Mouse (Mus musculus): ENCODE results near the gene Uap1. TPM values are rescaled to one million over a fixed set of nuclear protein-coding genes. Genes with fewer than 3 reads are reported as not detected.

The Uap1 gene
- polyA plus RNA-seq, 1 experiment from 2014 or later = 69.3 TPM

DNA sequence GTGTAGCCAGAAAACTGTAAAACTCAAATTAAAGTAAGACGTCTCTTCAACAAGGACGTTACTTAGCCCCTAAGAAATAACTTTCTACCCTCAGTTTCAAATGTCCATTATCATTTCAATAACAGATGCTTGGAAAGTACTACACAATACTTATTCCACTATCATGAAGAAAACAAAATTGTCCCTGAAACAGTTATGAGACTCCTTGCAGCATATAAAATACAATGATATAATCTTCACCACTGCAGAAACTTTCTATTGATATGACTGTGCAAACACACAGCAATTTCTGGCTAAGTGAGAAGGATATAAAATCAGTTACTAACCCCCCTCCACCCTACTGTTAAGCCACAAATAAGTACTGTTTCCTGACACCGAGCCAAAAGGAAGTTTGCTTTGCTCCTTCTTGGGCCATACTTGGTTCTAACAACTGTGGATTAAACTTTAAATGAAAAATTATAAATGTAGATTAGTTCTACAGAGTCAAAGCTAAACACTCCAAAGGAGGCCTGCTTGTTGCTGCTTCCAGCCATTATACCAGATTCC is 11.3 kb downstream of the Uap1 start:
- Histone ChIP-seq H3K9ac (no peak overlapping the region), H3K4me1 (peaks cover 5% of the 10 kb centered on the region; the same call in 1 of the 2 replicates), H3K36me3 (peaks cover 51% of the 10 kb centered on the region), H3K9me3 (no peaks in the 10 kb centered on the region), H3K4me3 (no peak overlapping the region), H3K27ac (no peak overlapping the region), H3K4me2 (no peak overlapping the region), H3K27me3 (no peaks in the 10 kb centered on the region)
- WGBS = 87% methylated on average over 3 of the region's 3 CpGs
- no peak for ATAC-seq (ENCODE audit: insufficient number of reproducible peaks, insufficient read depth, low FRiP score, low TSS enrichment, low read depth)

DNA sequence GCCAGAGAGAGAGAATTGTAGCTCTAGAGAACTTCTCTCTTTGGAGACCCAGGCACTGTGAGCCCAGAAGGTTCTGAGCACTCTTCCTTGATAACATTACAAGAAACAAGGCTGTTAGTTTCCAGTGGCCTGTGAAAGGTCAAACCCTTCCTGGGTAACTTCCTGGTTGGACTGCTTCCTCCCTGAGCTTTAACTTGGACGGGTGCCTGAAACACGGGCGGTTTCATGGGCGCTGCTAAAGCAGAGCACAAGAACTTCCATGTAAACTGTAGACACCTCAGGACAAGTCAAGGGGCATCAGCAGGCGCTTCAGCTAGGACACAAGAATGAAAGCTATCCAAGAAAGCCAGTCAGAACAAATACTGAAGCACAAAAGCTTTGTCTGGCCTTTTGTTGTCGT is 12.9 kb downstream of the Uap1 start:
- 85% methylated on average over 6 of the region's 6 CpGs for WGBS
- peaks cover 60% of the 10 kb centered on the region for H3K36me3 ChIP-seq
- no peaks in the 10 kb centered on the region for H3K9me3 ChIP-seq
- no peak overlapping the region for H3K9ac ChIP-seq
- ATAC-seq (ENCODE audit: insufficient number of reproducible peaks, insufficient read depth, low FRiP score, low TSS enrichment, low read depth) = no peak
- peaks cover 5% of the 10 kb centered on the region; the same call in 1 of the 2 replicates for H3K4me1 ChIP-seq
- no peaks in the 10 kb centered on the region for H3K27me3 ChIP-seq
- H3K27ac ChIP-seq = no peak overlapping the region
- H3K4me3 ChIP-seq = no peak overlapping the region
- no peak overlapping the region for H3K4me2 ChIP-seq

DNA sequence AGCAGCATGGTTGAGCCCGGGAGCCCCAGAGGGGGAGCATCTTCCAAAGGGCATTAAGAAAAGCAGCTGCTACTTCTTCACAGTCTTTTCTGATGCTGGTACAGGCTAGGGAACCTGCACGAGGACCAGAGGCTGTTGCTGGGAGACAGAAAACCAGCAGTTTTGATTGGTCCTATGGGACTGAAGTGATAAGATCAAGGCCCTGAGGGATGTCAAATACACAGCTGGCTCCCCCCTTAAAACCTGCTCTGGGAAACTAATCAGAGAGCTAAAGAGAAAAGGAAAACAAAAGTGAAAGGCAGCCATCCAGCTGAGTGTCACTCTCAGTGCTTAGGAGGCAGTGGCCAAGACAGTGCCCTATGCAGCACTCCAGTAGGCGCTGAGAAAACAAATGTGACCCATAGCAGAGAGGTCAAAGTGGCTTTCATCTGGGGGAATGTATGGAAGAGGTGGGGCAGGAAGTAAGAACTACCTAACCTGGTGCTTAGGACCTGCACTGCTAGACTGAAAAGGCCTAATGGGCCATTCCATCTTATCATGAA is 14.3 kb downstream of the Uap1 start:
- no peak overlapping the region for H3K4me3 ChIP-seq
- H3K4me2 ChIP-seq = no peak overlapping the region
- WGBS = 51% methylated on average over 3 of the region's 3 CpGs
- H3K27me3 ChIP-seq = no peaks in the 10 kb centered on the region
- no peaks in the 10 kb centered on the region for H3K9me3 ChIP-seq
- peaks cover 58% of the 10 kb centered on the region for H3K36me3 ChIP-seq
- no peak for ATAC-seq (ENCODE audit: insufficient number of reproducible peaks, insufficient read depth, low FRiP score, low TSS enrichment, low read depth)
- peaks cover 5% of the 10 kb centered on the region; the same call in 1 of the 2 replicates for H3K4me1 ChIP-seq
- no peak overlapping the region for H3K27ac ChIP-seq
- no peak overlapping the region for H3K9ac ChIP-seq

- peaks cover 56% of the 10 kb centered on the region for H3K36me3 ChIP-seq
Measured at GRCm38 (mm10) chr1:170159707-170160106, 15.1 kb downstream of the Uap1 start.

GRCm38 (mm10) chr1:170155761-170156160 is 19.0 kb downstream of the Uap1 start:
- H3K36me3 ChIP-seq = peaks cover 46% of the 10 kb centered on the region
- no peak overlapping the region for H3K9ac ChIP-seq
- H3K27me3 ChIP-seq = no peaks in the 10 kb centered on the region
- no peak for ATAC-seq (ENCODE audit: insufficient number of reproducible peaks, insufficient read depth, low FRiP score, low TSS enrichment, low read depth)
- no peak overlapping the region for H3K4me3 ChIP-seq
- H3K27ac ChIP-seq = no peak overlapping the region
- no peaks in the 10 kb centered on the region for H3K9me3 ChIP-seq
- 85% methylated on average over 5 of the region's 5 CpGs for WGBS
- peaks cover 5% of the 10 kb centered on the region; the same call in 1 of the 2 replicates for H3K4me1 ChIP-seq
- H3K4me2 ChIP-seq = no peak overlapping the region

More at GRCm38 (mm10) chr1:170159707-170160106, 15.1 kb downstream of the Uap1 start:
- peaks cover 5% of the 10 kb centered on the region; the same call in 1 of the 2 replicates for H3K4me1 ChIP-seq
- WGBS = 87% methylated on average over 2 of the region's 2 CpGs
- H3K9me3 ChIP-seq = no peaks in the 10 kb centered on the region
- ATAC-seq (ENCODE audit: insufficient number of reproducible peaks, insufficient read depth, low FRiP score, low TSS enrichment, low read depth) = no peak
- no peaks in the 10 kb centered on the region for H3K27me3 ChIP-seq
- no peak overlapping the region for H3K4me3 ChIP-seq
- H3K9ac ChIP-seq = no peak overlapping the region
- H3K27ac ChIP-seq = no peak overlapping the region
- H3K4me2 ChIP-seq = no peak overlapping the region

GRCm38 (mm10) chr1:170155298-170155697 is 19.5 kb downstream of the Uap1 start:
- no peak for ATAC-seq (ENCODE audit: insufficient number of reproducible peaks, insufficient read depth, low FRiP score, low TSS enrichment, low read depth)
- WGBS = 67% methylated on average over 2 of the region's 2 CpGs
- H3K4me1 ChIP-seq = peaks cover 2% of the 10 kb centered on the region; the same call in 1 of the 2 replicates
- no peaks in the 10 kb centered on the region for H3K27me3 ChIP-seq
- no peak overlapping the region for H3K9ac ChIP-seq
- H3K9me3 ChIP-seq = no peaks in the 10 kb centered on the region
- peaks cover 45% of the 10 kb centered on the region for H3K36me3 ChIP-seq
- no peak overlapping the region for H3K27ac ChIP-seq
- H3K4me2 ChIP-seq = no peak overlapping the region
- H3K4me3 ChIP-seq = no peak overlapping the region

- 90% methylated on average over 8 of the region's 8 CpGs for WGBS
Measured at GRCm38 (mm10) chr1:170153986-170154385, 20.8 kb downstream of the Uap1 start.

GRCm38 (mm10) chr1:170152552-170152951 is 22.2 kb downstream of the Uap1 start:
- 88% methylated on average over 2 of the region's 2 CpGs for WGBS
- no peak overlapping the region for H3K4me3 ChIP-seq
- H3K9ac ChIP-seq = no peak overlapping the region
- H3K36me3 ChIP-seq = peaks cover 55% of the 10 kb centered on the region
- H3K4me1 ChIP-seq = peaks cover 2% of the 10 kb centered on the region; the same call in 1 of the 2 replicates
- H3K27ac ChIP-seq = no peak overlapping the region
- no peaks in the 10 kb centered on the region for H3K9me3 ChIP-seq
- no peaks in the 10 kb centered on the region for H3K27me3 ChIP-seq
- ATAC-seq (ENCODE audit: insufficient number of reproducible peaks, insufficient read depth, low FRiP score, low TSS enrichment, low read depth) = no peak
- H3K4me2 ChIP-seq = no peak overlapping the region

More at GRCm38 (mm10) chr1:170153986-170154385, 20.8 kb downstream of the Uap1 start:
- Histone ChIP-seq H3K27ac (no peak overlapping the region), H3K4me2 (no peak overlapping the region), H3K36me3 (peaks cover 53% of the 10 kb centered on the region), H3K9ac (no peak overlapping the region), H3K4me1 (no peaks in the 10 kb centered on the region), H3K27me3 (no peaks in the 10 kb centered on the region), H3K9me3 (no peaks in the 10 kb centered on the region), H3K4me3 (no peak overlapping the region)
- no peak for ATAC-seq (ENCODE audit: insufficient number of reproducible peaks, insufficient read depth, low FRiP score, low TSS enrichment, low read depth)

DNA sequence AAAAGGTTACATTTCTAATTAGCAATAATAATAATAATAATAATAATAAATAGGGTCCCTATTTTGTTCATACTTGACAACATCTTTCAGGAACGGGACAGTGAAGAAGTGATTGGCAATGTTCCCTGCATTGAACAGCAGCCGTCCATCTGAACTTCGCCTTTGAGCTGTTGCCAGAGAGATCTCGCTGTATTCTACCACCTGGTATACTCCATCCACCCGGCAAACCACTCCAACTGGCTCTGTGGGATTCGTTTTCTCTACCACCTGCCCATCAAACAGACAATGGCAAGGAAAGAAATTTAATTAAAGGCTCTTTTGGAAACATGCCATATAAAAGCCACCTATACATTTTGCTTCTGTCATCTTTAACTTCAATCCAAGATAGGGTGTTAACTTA is 23.9 kb downstream of the Uap1 start:
- Histone ChIP-seq H3K9me3 (no peaks in the 10 kb centered on the region), H3K27me3 (no peaks in the 10 kb centered on the region)

DNA sequence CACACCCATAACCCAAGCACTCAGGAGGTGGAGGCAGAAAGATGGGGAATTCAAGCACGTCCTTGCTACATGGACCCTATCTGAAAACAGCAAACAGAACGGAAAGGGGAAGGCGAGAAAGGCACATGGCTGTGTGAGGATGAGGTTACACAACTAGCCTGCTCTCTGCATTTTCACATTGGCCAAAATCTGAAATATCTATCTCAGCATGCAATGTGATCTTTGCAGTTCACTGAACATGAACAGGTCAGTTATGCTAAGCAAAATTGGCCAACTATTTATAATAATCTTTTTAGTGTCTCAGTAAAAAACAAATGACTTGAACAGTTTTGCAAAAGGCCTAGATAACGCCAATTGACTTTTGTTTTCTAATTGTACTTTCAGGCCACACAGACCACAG is 25.0 kb downstream of the Uap1 start:
- ATAC-seq (ENCODE audit: insufficient number of reproducible peaks, insufficient read depth, low FRiP score, low TSS enrichment, low read depth) = no peak
- Histone ChIP-seq H3K27me3 (no peaks in the 10 kb centered on the region), H3K36me3 (peaks cover 47% of the 10 kb centered on the region), H3K27ac (no peak overlapping the region), H3K9ac (no peak overlapping the region), H3K4me3 (no peak overlapping the region), H3K9me3 (no peaks in the 10 kb centered on the region), H3K4me2 (no peak overlapping the region), H3K4me1 (peaks cover 3% of the 10 kb centered on the region; the same call in 1 of the 2 replicates)
- 84% methylated on average over 4 of the region's 4 CpGs for WGBS

More for the DNA sequence above, 23.9 kb downstream of the Uap1 start:
- no peak overlapping the region for H3K27ac ChIP-seq
- WGBS = 82% methylated on average over 6 of the region's 6 CpGs
- H3K9ac ChIP-seq = no peak overlapping the region
- no peak overlapping the region for H3K4me2 ChIP-seq
- ATAC-seq (ENCODE audit: insufficient number of reproducible peaks, insufficient read depth, low FRiP score, low TSS enrichment, low read depth) = no peak
- peaks cover 3% of the 10 kb centered on the region; the same call in 1 of the 2 replicates for H3K4me1 ChIP-seq
- H3K4me3 ChIP-seq = no peak overlapping the region
- H3K36me3 ChIP-seq = peaks cover 50% of the 10 kb centered on the region

DNA sequence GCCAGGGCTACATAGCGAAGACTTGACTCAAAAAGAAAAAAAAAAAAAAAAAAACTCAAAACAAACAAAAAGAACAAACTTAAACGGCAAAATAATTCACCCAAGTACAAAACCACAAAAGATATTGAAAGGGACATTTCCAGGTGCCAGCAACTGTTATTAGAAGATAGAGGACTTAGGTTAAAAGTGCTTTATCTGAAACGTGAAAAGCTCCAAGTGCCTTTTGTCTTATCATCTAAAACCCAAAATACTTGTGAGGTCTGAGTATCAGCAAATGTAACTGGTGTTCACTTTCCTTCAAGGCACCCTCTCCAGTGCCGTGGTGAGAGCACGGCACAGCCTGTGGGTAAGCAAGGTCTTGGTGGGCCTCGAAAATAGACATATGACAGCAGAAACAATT is 26.2 kb downstream of the Uap1 start:
- Histone ChIP-seq H3K36me3 (peaks cover 48% of the 10 kb centered on the region), H3K4me1 (peaks cover 3% of the 10 kb centered on the region; the same call in 1 of the 2 replicates), H3K4me2 (no peak overlapping the region), H3K4me3 (no peak overlapping the region), H3K9ac (no peak overlapping the region), H3K27me3 (no peaks in the 10 kb centered on the region), H3K9me3 (no peaks in the 10 kb centered on the region), H3K27ac (no peak overlapping the region)
- no peak for ATAC-seq (ENCODE audit: insufficient number of reproducible peaks, insufficient read depth, low FRiP score, low TSS enrichment, low read depth)
- WGBS = 86% methylated on average over 6 of the region's 6 CpGs
